Mouse (Mus musculus) embryo, embryonic 10 days (tissue): ENCODE results near the gene Tesc.

Experiments
- DNase-seq: peaks from one replicate; pipeline ENCODE4 v3.0.0-alpha.2; 2015; ENCODE audit warnings: low spot score

Gene Tesc

DNA sequence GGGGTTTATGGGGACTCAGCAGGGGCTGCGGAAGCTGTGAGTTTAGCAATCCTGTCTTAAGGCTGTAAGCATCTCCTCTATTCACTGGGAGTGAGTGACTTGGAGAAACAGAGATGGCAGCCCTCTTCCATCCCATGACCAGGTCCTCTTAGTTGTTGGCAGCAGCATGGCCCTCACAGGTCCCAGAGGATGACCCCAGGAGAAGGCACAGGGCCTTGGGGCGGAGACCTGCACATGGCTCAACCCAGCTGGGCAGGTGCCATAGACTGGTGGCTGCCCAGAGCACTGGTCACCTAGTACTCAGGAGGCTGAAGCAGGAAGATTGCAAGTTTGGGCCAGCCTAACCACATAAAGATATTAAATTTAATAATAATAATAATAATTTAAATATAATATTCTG lies 11.9 kb upstream of the Tesc start:
- no peak for DNase-seq

DNA sequence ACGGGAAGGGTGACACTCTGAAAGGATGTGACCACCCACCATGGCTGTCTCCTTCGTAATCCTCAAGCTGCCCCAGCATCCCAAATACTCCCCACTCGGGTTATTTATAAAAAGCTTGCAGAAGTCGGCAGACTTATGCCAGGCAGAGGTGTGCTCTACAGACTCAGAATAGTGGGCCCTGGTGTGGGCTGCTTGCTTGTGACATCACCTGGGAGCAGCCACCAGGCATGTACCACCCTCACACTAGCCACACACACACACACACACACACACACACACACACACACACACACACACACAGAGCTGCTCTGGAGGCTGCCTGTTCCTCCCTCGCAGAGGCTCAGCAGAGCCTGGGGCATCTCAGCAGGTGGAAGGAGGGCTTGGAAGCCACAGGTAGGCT lies 10.0 kb upstream of the Tesc start:
- no peak for DNase-seq

DNA sequence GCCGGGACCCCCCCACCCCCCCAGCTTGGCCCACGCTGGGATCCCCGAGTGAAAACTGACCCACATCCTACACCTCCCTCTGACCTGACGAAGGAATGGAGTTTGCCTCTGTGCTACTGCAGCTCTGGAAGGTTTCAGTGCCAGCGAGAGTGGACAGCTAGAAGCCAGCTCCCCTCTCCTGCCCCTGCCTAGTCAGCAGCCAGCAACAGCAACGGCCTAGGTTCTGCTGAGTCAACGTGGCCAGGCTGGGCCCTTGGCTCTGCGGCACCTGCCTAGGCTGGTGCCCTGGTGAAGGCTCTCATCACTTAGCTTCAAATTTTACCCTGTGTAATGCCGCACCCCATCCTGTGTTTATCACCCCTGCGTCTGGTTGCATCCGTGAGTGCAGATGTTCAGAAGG lies 7.6 kb upstream of the Tesc start:
- no peak for DNase-seq

DNA sequence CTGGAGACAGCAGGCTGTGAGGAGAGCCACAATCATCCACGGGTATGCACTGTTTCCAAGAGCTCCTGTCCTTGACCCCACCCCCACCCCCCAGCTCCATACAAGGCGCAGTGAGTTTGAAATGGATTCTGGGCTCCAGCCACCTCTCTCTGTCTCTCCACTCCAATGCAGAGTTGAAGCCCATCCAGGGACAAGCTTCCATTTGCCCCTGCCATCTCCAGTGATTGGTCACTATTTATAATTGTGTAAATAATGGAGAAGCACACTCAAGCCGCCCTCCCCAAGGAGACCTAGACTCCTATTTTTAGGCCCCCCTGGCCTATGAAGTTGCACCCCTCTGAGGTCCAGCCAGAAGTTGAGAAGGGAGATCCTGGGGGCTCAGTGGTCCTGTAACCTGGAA lies 4.5 kb upstream of the Tesc start:
- DNase-seq, result no peak

DNA sequence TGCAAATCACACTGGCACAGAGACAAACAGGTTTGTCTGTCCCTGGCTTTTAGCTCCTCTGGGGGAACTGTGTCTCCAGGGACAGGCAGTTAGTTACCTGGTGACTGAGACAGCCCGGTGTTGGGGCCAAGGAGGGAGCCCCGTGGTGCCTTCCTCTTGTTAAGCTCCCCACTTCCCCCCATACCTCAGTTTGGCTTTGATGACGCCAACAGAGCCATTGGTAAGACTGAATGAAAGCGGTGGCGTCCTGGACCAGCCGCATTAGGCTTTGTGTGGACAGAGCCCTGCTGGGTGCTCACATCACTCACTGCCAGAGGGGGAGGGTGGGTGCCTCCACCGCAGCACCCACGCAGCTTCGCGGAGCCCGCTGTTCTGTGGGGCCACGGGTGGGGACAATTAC lies 1.7 kb upstream of the Tesc start:
- no peak for DNase-seq

DNA sequence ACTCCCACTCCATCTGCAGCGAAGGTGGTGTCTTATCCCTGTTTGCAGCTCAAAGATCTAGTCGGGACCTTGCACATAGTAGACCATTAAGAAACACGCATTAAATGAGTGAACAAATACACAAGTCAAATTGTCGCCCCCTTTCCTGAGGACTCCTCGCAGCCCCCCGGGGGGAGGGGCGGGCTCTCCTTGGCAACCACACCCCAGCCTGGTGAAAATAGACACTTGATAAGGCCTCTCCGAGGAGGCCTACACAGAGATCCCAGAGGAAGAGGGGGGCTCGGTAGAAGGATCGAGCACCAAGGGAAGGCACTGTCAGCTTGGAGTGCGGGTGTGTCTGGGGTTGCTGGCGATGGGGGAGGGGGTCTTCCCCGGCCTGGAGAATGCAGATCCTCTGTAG lies 1.2 kb upstream of the Tesc start:
- DNase-seq, result no peak

DNA sequence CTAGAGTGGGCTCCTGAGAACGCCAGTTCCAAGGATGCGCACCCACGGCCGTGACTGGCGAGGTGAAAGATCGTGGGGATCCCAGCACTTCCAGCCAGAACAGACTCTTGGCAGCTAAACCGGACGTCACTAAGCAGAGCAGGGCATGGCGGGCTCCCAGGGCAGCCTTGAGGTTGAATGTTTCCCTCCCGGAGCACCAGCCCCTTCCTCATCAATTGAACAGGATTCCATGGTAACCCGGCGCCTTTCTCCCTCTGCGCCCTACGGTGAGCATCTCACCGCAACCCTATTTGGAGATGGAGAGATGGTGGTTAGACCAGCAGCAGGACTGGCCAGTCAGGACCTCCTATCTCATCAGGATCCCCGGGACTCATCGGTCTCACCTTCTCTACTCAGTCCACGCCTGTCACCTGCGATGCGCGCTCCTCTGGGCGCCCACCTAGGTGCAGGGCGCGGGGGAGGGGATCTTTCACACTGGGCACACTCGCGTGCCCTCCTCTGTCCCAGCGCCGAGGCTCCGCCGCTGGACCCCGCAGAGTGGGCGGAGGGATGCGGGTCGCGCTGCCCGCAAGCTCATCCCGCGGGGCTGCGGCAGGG lies 344 bp upstream of the Tesc start:
- no peak for DNase-seq

DNA sequence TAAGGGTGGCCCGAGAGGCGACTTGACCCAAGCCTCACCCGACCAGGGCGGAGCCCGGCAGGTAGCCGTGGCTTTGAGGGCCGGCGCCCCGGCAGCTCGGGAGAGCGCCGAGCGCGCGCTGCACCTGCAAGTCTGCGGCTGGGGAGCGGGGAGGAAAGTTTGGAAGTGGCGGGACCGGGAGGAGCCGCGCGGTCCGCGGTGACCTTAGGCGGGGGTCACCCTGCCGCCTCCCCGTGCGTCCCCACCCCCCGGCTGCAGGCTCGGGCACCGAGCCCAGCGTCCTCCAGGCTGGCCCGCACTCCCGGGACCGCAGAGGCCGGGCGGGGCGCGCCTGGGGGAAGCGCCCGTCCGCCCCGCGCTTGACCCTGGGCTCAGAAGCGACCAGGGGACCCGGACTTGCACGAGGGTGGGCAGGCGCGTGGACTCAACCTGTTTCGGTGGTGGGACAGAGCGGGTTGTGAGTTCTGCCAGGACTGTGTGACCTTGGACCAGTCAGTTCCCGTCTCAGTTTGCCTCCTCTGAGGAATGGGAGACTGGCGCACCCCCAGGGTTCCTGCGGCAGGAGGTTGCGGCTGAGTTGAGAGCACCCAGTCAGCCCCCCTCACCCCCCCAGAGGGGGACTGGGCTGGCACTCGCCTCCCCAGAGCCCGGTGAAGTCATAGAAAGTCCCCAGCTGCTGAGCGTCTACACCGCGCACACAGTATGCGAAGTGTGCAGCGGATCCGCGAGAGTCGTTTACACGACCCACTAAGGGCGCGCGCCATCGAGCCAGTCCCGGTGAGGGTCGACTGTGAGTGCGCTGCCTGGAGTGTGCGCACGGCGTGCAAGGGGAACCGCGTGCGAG lies 870 bp downstream of the Tesc start:
- DNase-seq, result no peak

DNA sequence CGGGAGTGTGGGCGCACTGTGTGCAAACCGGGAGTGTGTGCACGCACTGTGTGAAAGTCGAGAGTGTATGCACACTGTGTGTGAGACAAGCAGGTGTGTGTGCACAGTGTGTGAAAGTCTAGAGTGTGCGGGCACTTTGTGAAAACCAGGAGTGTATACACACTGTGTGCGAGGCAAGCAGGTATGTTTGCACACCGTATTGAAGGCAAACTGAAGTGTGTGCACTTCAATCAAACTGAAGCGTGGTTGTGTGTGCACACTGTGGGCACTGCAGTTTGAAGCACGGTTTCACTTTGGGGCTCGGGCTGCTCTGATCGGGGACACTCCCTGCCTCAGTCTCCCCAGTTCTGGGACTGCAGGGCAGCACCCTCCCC lies 1.5 kb downstream of the Tesc start:
- no peak for DNase-seq

DNA sequence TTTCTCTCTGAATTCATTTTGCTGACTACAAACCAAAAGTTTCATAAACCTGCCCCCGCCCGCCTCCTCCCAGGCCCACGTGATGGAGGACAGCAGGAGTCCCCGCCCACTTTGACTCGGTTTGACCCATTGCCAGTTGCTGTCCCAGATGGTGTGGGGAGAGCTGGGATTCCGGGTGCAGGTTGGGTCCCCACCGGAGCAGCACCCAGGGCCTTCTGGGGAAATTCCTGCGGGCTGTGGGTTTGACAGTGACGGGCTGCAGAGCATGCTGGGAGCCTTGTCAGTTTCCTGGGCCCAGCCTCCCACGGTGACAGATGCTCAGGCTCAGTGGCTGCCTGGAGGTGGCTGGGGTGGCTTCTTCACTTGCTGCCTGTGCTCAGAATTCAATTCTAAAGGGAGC lies 1.9 kb downstream of the Tesc start:
- no peak for DNase-seq

DNA sequence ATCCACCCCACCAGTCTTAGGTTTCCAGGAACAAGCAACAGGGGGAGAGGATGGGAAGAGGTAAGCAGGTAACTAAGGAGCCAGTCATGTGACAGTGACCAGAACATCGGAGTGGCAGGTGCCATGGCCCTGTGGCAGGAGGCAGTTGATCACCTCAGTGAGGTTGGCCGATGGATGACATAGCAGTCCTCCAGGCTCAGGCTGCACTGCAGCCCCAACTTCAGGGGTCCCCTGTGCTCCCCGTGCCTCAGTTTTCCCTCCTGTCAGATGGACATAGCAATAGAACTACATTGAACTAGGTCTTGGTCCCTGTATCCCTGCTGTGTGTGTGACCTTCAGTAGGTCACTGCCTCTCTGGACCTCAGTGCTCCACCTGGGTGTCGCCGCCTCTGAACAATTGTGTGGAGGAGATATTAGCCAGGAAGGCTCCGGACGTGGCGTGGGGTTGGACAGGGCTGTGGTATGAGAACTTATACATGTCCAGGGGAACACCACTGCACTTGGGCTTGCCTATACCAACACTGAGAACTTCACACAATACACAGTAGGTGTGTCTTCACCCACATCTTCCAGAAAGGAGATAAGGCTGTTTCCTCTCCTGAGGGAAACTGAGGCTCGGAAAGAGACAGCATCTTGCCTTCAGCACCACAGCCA lies 2.6 kb downstream of the Tesc start:
- DNase-seq, result no peak

DNA sequence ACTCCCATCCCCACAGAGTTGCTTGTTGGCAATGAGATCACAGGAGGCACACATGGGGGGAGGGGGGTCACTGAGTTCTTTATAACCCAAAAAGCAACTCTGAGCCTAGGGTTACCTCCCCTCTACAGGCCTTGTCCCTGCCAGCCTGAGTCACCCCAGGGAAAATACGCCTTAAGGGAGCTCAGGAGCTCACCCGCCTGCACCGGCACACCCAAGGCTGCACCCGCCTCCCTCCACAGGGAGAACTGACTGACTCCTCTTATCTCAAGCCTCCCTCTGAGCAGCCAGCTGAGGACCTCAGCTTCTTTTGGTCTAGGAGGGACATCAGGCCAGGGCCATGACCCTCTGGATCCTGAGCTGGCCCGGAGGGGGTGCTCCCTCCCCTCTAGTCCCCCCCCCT lies 3.5 kb downstream of the Tesc start:
- no peak for DNase-seq

DNA sequence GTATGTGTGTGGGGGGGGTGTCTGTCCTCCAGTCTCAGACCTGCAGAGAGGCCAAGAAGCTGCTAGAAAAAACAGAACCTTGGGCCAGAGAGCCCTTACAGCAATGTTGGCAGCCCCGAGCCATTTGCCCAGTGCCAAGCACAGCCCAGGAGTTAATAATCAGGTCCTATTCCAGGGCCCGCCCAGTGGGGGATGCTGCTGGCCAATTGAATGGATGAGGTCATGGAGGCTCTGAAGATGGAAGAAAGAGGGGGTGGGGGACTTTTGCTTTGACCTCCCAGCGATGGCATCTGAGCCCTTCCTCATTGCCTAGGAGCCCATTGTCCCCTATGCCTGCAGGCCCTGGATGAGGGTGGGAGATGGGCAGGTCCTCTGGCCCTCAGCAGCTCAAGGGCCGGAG lies 4.0 kb downstream of the Tesc start:
- no peak for DNase-seq

DNA sequence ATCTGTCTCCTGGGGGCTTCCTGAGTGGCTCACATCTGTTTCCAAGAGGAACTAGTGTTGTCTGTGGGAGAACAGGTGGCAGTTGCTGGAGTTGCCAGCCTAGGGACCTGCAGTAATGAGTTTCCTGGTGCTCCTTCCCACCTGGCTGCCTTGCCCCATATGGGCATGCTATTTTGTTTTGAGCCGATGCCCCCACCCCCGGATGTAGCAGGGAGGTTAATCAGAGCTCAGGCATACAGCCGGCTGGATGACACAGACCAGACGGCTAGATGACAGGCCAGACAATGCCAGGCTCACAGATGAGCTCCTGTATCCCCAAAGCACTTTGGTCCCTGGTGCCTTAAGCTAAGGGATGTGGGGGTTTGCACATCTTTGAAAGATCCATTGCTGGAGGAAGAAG lies 5.8 kb downstream of the Tesc start:
- no peak for DNase-seq

DNA sequence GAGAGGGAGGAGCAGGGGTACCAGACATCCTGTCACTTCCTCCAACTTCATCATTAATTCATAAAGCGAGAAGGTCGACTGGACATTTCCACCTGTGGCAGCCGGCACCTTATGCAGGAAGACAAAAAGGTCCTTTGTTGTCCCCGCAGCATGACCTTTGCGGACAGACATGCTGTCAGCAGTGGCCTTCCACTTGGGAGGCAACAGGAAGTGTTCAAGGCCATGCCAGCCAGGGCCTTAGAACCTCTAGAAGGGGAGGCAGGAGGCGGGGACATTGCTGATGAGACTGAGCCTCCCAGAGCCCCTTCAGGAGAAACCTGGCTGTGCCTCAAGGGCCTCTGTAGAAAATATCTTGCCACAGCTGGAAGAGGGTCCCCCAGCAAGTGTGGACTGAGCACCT lies 6.2 kb downstream of the Tesc start:
- no peak for DNase-seq

DNA sequence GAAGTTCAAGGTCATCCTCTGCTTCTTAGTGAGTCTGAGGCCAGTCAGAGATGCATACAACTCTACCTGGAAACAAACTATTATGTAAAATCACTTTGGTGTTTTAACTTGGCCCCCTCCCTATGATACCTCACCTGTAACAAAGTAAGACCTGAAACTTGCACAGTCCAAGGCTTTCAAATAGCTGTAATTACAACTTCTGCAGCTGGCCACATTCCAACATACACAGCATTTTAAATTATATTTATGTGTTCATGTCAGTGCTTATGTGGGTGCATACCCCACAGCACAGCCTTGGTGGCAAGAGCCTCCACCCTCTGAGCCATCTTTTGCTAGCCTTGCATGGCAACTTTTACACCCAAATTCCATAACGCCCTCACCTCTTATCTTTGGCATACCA lies 7.1 kb downstream of the Tesc start:
- DNase-seq, result no peak

DNA sequence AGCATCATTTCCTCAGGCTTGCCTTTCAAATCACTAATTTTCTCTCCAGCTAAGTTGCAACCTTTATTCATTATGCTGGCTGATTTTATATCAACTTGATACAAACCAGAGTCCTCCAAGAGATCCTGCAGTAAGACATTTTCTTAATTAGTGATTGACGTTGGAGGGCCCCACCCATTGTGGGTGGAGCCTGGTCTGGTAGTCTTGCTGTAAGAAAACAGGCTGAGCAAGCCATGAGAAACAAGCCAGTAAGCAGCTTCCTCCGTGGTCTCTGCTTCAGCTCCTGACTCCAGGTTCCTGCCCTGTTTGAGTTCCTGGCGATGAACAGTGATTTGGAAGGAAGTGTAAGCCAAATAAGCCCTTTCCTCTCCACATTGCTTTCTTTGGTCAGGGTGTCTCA lies 8.2 kb downstream of the Tesc start:
- no peak for DNase-seq

DNA sequence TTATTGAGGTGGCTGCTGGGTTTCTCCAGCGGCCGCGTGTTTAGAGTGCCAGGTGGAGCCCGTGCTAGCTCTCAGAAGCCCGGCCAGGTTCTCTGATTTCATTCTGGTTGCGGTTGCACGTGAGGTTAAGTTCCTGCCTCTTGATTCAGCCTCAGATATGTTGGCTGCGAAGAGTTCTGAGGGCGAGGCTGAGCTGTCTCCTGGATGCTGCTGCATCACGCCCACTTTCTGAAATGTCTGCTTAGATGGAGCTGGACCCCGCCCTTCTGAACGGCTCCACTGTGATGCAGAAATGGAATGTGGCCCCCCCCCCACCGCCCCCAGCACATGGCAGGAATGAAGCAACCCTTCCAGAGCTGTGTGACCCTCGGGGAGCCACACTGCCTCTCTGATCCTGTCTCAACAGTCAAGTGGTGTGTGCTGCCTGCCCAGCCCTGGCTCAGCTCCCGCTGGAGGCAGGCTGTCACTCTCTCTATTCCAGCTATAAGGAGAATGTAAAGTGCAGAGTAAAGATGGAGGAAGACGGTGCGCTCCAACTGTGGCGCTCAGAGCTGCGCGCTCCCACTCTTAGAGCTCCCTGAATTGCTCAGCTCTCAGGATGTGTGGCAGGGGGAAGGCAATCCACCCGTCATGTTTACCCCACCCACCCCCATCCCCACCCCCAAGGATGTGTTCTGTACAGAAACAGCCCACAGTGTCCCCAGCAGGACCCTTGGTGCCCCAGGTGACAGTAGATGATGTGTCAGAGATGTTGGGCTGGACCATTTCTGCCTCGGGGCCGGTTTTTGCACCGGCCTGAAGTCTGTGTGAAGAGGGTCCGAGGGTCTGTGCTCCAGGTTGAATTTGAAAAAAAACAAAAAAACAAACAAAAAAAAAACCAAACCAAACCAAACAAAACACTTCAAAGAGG lies 9.6 kb downstream of the Tesc start:
- DNase-seq, result no peak

DNA sequence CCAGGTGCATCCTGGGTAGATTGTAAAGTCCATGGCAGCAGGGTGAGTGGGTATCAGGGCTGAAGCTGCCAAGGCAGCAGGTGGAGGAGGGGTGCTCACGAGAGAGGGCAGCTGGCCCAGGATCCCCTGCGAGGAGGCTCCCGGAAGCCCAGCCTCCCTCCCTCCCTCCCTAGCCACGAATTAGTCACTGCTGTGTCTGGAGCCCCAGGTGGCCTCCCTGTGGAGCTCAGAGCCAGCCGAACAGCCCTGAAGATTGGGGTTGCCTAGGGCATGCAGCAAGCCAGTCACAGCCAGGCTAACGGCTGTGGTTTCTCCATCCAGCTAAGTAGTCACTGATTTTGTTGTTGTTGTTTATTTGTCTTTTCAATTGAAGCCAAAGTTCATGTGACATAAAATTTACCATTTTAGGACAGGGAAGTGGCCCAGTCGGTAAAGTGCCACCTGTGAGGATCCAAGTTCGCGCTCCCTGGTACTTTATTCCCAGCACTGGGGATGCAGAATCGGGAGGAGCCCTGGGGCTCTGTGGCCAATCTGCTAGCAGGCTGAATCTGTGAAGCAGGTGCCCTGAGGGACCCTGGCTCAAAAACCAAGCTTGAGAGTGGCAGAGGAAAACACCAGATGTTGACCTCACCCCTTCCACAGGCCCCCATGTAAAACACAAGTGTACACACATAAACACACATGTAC lies 10.4 kb downstream of the Tesc start:
- DNase-seq, result peak; percentile 54

DNA sequence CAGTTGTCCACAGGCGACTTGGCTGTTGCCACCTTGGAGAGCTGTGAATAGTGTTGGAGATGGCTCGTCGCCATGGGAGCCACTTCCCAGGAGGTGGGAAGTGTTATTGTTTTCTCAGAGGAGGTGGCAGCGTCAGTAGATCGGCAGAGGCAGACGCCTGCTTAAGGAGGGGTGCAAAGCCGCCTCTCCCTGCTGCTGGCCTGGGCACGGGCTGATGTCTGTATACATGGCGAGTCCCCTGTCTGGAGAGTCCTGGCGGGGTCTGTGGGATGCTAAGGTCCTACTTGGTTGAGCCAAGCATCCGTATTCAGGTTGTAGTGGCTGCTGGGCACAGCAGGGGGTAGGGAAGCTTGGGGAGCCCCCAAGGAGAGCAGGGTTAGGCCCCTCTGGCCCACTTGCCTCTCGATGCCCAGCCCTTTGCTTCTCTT lies 11.7 kb downstream of the Tesc start:
- DNase-seq, result no peak

DNA sequence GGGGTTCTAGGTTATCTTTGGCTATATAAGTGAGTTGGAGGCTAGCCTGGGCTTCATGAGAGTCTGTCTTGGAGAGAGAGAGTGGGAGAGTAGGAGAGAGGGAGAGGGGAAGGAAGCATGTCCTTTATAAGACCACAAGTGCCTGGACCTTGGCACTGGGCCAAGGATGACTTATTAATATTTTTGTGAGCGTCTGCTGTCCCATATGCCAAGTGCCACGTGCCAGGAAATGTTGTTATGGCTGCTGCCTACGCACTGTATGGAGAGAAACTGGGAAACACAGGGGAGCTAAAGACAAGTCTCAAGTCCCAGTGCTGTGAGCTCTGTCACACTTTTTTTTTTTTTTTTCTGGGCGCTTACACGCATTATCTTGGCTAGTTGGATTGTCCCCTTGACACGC lies 15.1 kb downstream of the Tesc start:
- no peak for DNase-seq

DNA sequence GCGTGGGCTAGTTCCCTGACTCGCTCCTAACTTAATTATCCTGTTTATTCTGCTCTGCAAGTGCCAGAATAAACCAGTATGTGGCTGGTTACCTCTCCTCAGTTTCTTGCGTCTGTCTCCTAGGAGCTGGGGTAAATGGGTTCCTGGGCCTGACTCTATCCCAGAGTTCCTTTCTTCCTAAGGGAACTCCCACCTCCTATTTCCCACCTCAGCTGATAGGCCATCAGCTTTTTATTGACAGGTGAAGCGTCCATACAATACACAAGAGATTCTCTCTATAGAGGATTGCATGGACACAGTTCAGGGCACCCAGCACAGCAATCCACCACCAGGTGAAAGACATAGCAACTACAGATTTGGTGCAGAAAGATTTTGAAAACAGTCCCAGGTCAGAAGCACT lies 16.2 kb downstream of the Tesc start:
- no peak for DNase-seq
